Mouse (Mus musculus) forebrain, embryonic 13.5 days (tissue): ENCODE results near the gene Sorcs3. TPM values are rescaled to one million over a fixed set of nuclear protein-coding genes. Genes with fewer than 3 reads are reported as not detected.
A peak's percentile ranks its signal among the peaks of the same experiment; 100 is the strongest.

ENCODE experiments used
- ATAC-seq: fragments of 200-750 bp; cut with Nextera tagmentation; 2 replicates; pipeline ENCODE4 v1.8.0; 2017
- H3K27ac ChIP-seq: fragments of 300-500 bp; sonication (generic); 2 replicates; pipeline ENCODE4 v1.5.1; 2015; ENCODE audit warnings: inconsistent platforms, mild to moderate bottlenecking, moderate library complexity
- H3K27me3 ChIP-seq: fragments of 300-500 bp; sonication (generic); 2 replicates; pipeline ENCODE4 v1.6.1; 2015; ENCODE audit warnings: mild to moderate bottlenecking, inconsistent platforms
- H3K36me3 ChIP-seq: fragments of 300-500 bp; sonication (generic); 2 replicates; pipeline ENCODE4 v1.6.1; 2015; ENCODE audit warnings: mild to moderate bottlenecking, inconsistent platforms; ENCODE audit not compliant: poor library complexity, severe bottlenecking
- H3K4me1 ChIP-seq: fragments of 300-500 bp; sonication (generic); 2 replicates; pipeline ENCODE4 v1.6.1; 2015; ENCODE audit warnings: inconsistent platforms
- H3K4me2 ChIP-seq: fragments of 300-500 bp; sonication (generic); 2 replicates; pipeline ENCODE4 v1.6.1; 2015; ENCODE audit warnings: inconsistent platforms, mild to moderate bottlenecking, moderate library complexity
- H3K4me3 ChIP-seq: fragments of 300-500 bp; sonication (generic); 2 replicates; pipeline ENCODE4 v1.5.1; 2015; ENCODE audit warnings: mild to moderate bottlenecking, inconsistent platforms
- H3K9ac ChIP-seq: fragments of 300-500 bp; sonication (generic); 2 replicates; pipeline ENCODE4 v1.6.1; 2015; ENCODE audit warnings: mild to moderate bottlenecking, inconsistent platforms
- H3K9me3 ChIP-seq: fragments of 300-500 bp; sonication (generic); replicated peaks from 2 replicates; pipeline ENCODE4 v1.6.1; 2016; ENCODE audit warnings: inconsistent platforms
- whole genome bisulfite sequencing: fragments of 180-500 bp; shearing (Covaris S2); methylation state at CpG from one replicate; pipeline ENCODE4 v1.1.7; 2015; 5-methylcytosine and 5-hydroxymethylcytosine counted together
- polyA plus RNA-seq: library from polyadenylated mRNA; unstranded; fragments of >200 nt; fragmentation: Nextera tagmentation; extraction: Ambion mirVana; gene quantifications from 2 replicates; pipeline ENCODE4 v1.2.1, GENCODE M21; 2015

Gene Sorcs3
- polyA plus RNA-seq, 1 experiment from 2014 or later, result 3.8 TPM

DNA sequence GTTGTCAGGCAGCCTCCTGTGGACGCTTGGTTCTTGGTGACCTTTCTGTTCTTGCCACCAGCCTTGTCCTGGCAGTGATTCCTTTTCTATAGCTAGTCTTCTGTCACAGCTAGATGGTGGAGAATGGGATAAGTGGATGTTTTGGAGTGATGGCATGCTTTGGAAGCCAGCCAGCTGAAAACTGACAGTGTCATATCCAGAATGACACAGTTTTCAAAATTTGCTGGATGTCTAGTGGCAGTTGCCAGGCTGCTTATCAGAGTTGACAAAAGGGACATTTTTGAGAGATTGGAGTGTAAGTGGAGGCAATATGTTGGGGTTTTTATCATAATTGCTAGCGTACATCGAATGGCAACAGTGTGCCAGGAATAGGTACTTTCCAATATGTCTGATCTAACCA, 212.5 kb downstream of the Sorcs3 start:
- H3K27me3 ChIP-seq, result no peaks in the 10 kb centered on the region
- no peak overlapping the region for H3K4me2 ChIP-seq
- no peaks in the 10 kb centered on the region for H3K9me3 ChIP-seq
- no peak overlapping the region for H3K27ac ChIP-seq
- H3K9ac ChIP-seq, result no peak overlapping the region
- H3K4me1 ChIP-seq, result peaks cover 4% of the 10 kb centered on the region; the same call in 1 of the 2 replicates
- 0 out of 2 replicates have a peak, but pooled peaks have one; percentile 21 for ATAC-seq
- no peaks in the 10 kb centered on the region for H3K36me3 ChIP-seq
- WGBS, result 68% methylated on average over 3 of the region's 3 CpGs
- no peak overlapping the region for H3K4me3 ChIP-seq

DNA sequence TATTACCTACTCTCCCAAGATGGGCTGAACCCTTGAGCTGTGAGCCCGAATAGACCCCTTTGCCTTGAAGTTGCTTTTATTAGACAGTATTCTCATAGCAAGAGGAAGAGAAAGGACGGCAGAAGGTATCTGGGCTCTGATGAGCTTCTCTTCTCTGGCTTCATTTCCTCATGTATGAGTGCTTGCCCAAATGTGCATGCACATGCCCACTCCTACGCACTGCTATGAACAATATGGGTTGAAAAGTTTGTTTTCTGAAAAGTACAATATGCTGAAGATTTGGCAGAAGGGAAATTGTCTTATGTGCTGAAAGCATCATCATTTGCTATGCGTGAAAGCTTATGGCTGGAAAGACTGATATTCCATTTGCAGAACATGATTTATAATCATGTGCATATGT, 223.4 kb downstream of the Sorcs3 start:
- WGBS, result 85% methylated on average over 4 of the region's 4 CpGs
- peak; percentile 33; the same call in 1 of the 2 replicates for ATAC-seq

DNA sequence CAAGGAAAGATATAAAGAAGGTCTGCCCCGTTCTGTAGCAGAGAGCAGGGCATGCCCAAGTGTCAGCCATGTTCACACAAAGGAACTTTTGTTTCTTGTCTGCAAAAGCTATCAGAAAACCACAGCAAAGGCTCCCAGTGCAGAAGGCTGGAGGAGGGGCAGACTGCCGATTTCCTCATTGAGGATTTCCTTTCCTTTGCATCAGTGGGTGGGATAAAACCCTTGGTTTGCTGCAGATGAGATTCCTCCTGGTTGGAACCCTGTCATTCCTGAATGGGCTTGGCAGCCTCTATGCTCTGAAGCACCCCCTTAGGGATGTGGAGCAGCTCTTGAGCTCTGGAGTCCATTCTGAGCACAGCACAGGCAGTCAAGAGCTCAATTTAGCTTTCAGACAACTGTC, 223.9 kb downstream of the Sorcs3 start:
- Histone ChIP-seq H3K27me3 (no peaks in the 10 kb centered on the region), H3K9ac (no peak overlapping the region), H3K36me3 (no peaks in the 10 kb centered on the region), H3K27ac (no peak overlapping the region), H3K4me2 (no peak overlapping the region), H3K4me1 (peaks cover 16% of the 10 kb centered on the region), H3K9me3 (no peaks in the 10 kb centered on the region), H3K4me3 (no peak overlapping the region)
- ATAC-seq, result peak; percentile 36; the same call in 1 of the 2 replicates
- WGBS, result 4% methylated on average over 2 of the region's 2 CpGs

More for the DNA sequence above, 223.4 kb downstream of the Sorcs3 start:
- Histone ChIP-seq H3K4me2 (no peak overlapping the region), H3K9ac (no peak overlapping the region), H3K27me3 (no peaks in the 10 kb centered on the region), H3K27ac (no peak overlapping the region), H3K9me3 (no peaks in the 10 kb centered on the region), H3K4me1 (peaks cover 16% of the 10 kb centered on the region), H3K36me3 (no peaks in the 10 kb centered on the region), H3K4me3 (no peak overlapping the region)

GRCm38 (mm10) chr19:48430328-48430727, 224.5 kb downstream of the Sorcs3 start:
- Histone ChIP-seq H3K4me3 (no peak overlapping the region), H3K9me3 (no peaks in the 10 kb centered on the region), H3K9ac (no peak overlapping the region), H3K27me3 (no peaks in the 10 kb centered on the region), H3K27ac (no peak overlapping the region), H3K4me2 (no peak overlapping the region), H3K4me1 (peaks cover 16% of the 10 kb centered on the region), H3K36me3 (no peaks in the 10 kb centered on the region)
- 94% methylated on average over 5 of the region's 5 CpGs for WGBS
- ATAC-seq, result no peak

DNA sequence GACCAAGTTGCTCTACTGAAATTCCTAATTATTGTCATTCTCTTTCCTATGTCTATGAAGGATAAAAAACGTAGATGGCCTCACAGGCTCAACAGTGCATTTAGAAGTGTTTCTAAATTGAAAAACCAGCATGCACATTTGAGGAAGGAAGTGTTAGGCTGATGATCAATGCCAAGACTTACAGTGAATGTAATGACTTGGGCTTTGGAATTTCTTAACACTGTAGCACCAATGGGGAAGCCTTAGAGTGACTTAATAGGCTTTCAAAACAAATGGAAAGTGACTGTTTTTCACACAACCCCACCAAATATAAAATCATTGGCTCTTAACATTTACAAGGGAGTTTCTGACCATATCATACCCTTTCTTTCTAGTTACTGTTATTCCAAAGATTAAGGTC, 232.6 kb downstream of the Sorcs3 start:
- no peaks in the 10 kb centered on the region for H3K27me3 ChIP-seq
- no peak overlapping the region for H3K27ac ChIP-seq
- H3K4me1 ChIP-seq, result no peaks in the 10 kb centered on the region
- H3K36me3 ChIP-seq, result no peaks in the 10 kb centered on the region
- ATAC-seq, result no peak
- no peak overlapping the region for H3K4me2 ChIP-seq
- no peak overlapping the region for H3K9ac ChIP-seq
- H3K4me3 ChIP-seq, result no peak overlapping the region
- WGBS, result 91% methylated on average over 1 of the region's 1 CpGs
- H3K9me3 ChIP-seq, result no peaks in the 10 kb centered on the region

DNA sequence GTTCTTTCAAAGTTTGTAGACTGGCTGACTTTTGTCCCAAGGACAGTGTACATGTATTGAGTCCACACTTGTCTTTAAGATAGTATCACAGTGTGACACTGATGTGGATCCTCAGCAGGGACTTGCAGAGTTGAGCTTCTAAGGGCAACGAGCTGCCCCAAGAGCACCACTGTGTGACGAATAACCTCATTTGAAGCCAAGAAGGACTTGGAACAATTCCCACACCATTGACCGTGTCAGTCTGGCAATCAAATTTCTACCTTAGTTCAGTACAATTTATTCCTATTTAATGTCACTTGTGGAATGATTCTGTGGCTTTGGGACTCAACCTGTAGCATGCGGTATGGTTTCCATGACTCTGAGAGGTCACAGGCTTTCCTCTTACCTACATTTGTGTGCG, 255.3 kb downstream of the Sorcs3 start:
- no peak overlapping the region for H3K27ac ChIP-seq
- no peak overlapping the region for H3K4me2 ChIP-seq
- no peak overlapping the region for H3K9ac ChIP-seq
- H3K27me3 ChIP-seq, result no peaks in the 10 kb centered on the region
- no peak overlapping the region for H3K4me3 ChIP-seq
- no peaks in the 10 kb centered on the region for H3K36me3 ChIP-seq
- 0 out of 2 replicates have a peak, but pooled peaks cover 3% of the 10 kb centered on the region for H3K4me1 ChIP-seq
- no peak for ATAC-seq
- no peaks in the 10 kb centered on the region for H3K9me3 ChIP-seq
- WGBS, result 91% methylated on average over 5 of the region's 5 CpGs

DNA sequence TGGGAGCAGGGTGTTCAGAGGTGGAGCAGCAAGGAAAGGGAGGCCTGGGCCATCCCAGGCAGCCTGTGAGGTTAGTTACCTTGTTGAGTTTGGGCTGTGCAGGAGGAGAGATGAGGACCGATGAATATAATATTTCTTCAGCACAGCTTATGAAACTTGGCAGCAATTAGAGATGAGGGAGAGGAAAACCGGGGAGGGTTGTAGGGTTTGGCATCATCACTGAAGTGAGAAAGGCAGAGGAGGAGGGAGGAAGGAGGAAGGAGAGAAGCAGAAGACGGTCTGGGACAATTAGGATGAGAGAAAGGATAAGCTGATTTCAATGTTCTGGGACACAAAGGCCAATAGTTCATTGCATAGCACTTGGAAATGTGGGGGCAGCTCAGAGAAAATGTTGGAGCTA, 256.6 kb downstream of the Sorcs3 start:
- Histone ChIP-seq H3K9me3 (no peaks in the 10 kb centered on the region), H3K9ac (no peak overlapping the region), H3K36me3 (no peaks in the 10 kb centered on the region), H3K4me1 (0 out of 2 replicates have a peak, but pooled peaks cover 3% of the 10 kb centered on the region), H3K4me3 (no peak overlapping the region), H3K27me3 (no peaks in the 10 kb centered on the region), H3K4me2 (no peak overlapping the region), H3K27ac (no peak overlapping the region)
- WGBS, result 78% methylated on average over 3 of the region's 3 CpGs
- no peak for ATAC-seq

DNA sequence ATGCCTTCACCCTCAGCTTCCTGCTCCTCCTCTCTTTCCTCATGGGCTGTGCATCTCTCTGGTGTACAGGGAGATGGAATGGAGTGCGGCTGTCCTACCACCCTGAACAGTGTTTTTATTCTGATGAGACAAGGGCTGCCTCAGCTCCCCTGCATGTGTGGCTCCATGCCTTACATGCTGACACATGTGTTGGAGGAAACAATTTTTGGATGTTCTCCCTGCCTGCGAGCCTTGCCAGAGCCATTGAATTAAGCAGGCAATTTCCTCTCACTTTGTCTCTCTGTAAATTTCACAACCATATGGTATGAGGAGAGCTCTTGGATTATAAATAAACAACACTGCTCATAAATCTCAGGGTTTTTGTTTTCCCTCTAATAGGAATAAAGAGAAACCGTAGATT, 257.7 kb downstream of the Sorcs3 start:
- ATAC-seq, result peak; percentile 69; the same call in 1 of the 2 replicates
- Histone ChIP-seq H3K4me3 (no peak overlapping the region), H3K9me3 (no peaks in the 10 kb centered on the region), H3K27me3 (no peaks in the 10 kb centered on the region), H3K9ac (no peak overlapping the region), H3K4me2 (no peak overlapping the region), H3K36me3 (no peaks in the 10 kb centered on the region), H3K4me1 (0 out of 2 replicates have a peak, but pooled peaks cover 3% of the 10 kb centered on the region), H3K27ac (no peak overlapping the region; the same call in 1 of the 2 replicates)
- 80% methylated on average over 3 of the region's 3 CpGs for WGBS

DNA sequence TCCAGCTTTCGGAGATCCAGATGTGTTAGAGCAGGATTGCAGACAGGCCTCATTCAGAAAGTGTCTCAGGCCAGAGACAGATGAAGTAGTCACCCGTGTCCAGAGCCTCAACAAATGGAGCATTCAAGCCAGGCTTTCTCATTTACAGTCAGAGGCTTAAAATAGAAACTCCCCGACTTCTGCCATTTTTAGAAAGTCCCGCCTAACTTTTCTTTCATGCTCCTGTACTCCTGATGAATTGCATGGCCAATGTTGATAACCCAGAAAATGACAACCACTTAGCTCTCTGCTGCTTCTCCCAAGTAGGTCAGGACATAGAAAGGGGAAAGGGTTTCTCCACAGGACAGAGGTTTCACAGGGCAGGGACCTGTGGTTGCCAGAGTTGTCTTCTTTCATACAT, 261.6 kb downstream of the Sorcs3 start:
- Histone ChIP-seq H3K9me3 (no peaks in the 10 kb centered on the region), H3K4me2 (no peak overlapping the region), H3K4me1 (0 out of 2 replicates have a peak, but pooled peaks cover 3% of the 10 kb centered on the region), H3K9ac (no peak overlapping the region), H3K27ac (no peak overlapping the region), H3K36me3 (no peaks in the 10 kb centered on the region), H3K4me3 (no peak overlapping the region), H3K27me3 (no peaks in the 10 kb centered on the region)
- no peak for ATAC-seq
- 81% methylated on average over 4 of the region's 4 CpGs for WGBS

DNA sequence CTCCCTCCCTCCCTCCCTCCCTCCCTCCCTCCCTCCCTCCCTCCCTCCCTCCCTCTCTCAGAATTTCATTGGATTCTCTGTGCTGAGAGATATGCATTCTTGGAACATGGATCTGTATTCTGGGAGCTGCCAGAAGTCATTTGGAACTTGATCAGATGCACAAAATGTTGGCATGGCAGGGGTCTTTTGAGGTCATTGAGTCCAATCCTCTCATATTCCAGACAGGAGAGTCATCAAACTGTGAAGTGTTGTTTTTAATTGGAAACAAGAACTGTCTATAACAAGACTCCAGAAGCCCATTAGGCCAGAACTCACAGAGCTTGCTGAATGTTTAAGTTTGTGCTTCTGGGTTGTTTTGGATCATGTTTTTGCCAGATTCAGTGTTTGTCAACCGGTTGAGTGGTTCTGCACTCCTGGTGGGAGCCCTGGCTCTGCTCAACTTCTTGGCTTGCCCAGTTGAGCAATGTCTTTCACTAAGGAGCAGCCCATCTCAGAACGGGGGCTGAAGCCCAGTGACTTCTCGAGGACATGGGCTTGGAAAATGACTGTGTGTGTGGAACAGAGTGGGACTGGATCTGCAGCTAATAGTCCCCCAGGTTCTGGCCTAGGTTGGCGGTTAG, 264.1 kb downstream of the Sorcs3 start:
- ATAC-seq, result no peak
- H3K4me3 ChIP-seq, result no peak overlapping the region
- H3K36me3 ChIP-seq, result no peaks in the 10 kb centered on the region
- WGBS, result 90% methylated on average over 4 of the region's 4 CpGs
- H3K27ac ChIP-seq, result no peak overlapping the region
- H3K9ac ChIP-seq, result no peak overlapping the region
- H3K4me1 ChIP-seq, result no peaks in the 10 kb centered on the region
- H3K9me3 ChIP-seq, result no peaks in the 10 kb centered on the region
- no peak overlapping the region for H3K4me2 ChIP-seq
- H3K27me3 ChIP-seq, result no peaks in the 10 kb centered on the region

DNA sequence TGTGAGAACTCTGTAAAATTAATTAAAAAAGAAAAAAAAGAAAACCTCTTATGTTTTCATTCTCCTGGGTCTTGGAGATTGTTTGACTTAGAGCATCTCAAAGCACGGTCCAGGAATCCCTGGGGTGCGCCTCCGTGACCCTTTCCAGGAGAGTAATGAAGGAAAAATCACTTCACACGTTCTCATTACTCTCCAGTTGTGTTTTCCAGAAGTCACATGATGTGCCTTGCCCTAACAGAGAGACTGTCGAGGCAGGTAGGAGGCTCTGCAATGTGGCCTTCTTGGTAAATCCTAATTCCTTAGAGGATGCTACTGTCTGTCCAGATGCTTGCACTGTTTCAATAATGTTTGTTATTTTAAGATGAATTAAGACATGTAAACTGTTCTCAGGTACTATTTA, 266.1 kb downstream of the Sorcs3 start:
- H3K4me3 ChIP-seq, result no peak overlapping the region
- no peaks in the 10 kb centered on the region for H3K36me3 ChIP-seq
- H3K9ac ChIP-seq, result no peak overlapping the region
- H3K4me2 ChIP-seq, result no peak overlapping the region
- no peaks in the 10 kb centered on the region for H3K27me3 ChIP-seq
- ATAC-seq, result no peak
- H3K9me3 ChIP-seq, result no peaks in the 10 kb centered on the region
- H3K4me1 ChIP-seq, result no peaks in the 10 kb centered on the region
- no peak overlapping the region for H3K27ac ChIP-seq
- 64% methylated on average over 5 of the region's 5 CpGs for WGBS

- H3K9me3 ChIP-seq, result no peaks in the 10 kb centered on the region
- 80% methylated on average over 6 of the region's 6 CpGs for WGBS
Measured at GRCm38 (mm10) chr19:48475784-48476410, 270.1 kb downstream of the Sorcs3 start.

More at GRCm38 (mm10) chr19:48475784-48476410, 270.1 kb downstream of the Sorcs3 start:
- Histone ChIP-seq H3K9ac (no peak overlapping the region), H3K27me3 (no peaks in the 10 kb centered on the region), H3K36me3 (no peaks in the 10 kb centered on the region), H3K4me1 (no peaks in the 10 kb centered on the region), H3K4me3 (no peak overlapping the region), H3K27ac (no peak overlapping the region), H3K4me2 (no peak overlapping the region)
- ATAC-seq, result no peak
